Mouse (Mus musculus) myocyte (in vitro differentiated cells): ENCODE measurements around the gene Bex6.

Experiments
- E2F4 ChIP-seq: IDR thresholded peaks from one replicate; pipeline ENCODE4 v1.6.1; 2011; ENCODE audit warnings: mild to moderate bottlenecking, control low read depth, moderate library complexity; ENCODE audit not compliant: insufficient read depth
- MAX ChIP-seq: IDR thresholded peaks from one replicate; pipeline ENCODE4 v1.6.1; 2011; ENCODE audit warnings: low read depth, mild to moderate bottlenecking, control low read depth
- POLR2A ChIP-seq: IDR thresholded peaks from one replicate; pipeline ENCODE4 v1.6.1; 2011; ENCODE audit warnings: low read depth, mild to moderate bottlenecking, control low read depth, moderate library complexity; ENCODE audit not compliant: insufficient read length
- TCF12 ChIP-seq: IDR thresholded peaks from one replicate; pipeline ENCODE4 v1.6.1; 2011; ENCODE audit warnings: mild to moderate bottlenecking, control low read depth; ENCODE audit not compliant: poor library complexity, insufficient read depth, severe bottlenecking

GRCm38 (mm10) chr16:32214804-32215576 is 35.4 kb downstream of the Bex6 start:
- TF ChIP-seq POLR2A (no peak), E2F4 (no peak), TCF12 (no peak), MAX (no peak)
